Mouse (Mus musculus) large intestine, adult 2 months (tissue): ENCODE data around the gene Ppp1r3g. TPM values are rescaled to one million over a fixed set of nuclear protein-coding genes. Genes with fewer than 3 reads are reported as not detected.
"Not testable (repeated sequence)": the region's sequence is repeated elsewhere in the genome, so short reads cannot be mapped to it uniquely, and the experiment has no call there.

Experiments
- DNase-seq: peaks from one replicate; pipeline ENCODE4 v3.0.0-alpha.2; 2012; ENCODE audit warnings: low read depth, low spot score
- WGBS: fragments of 180-500 bp; shearing (Covaris S2); methylation state at CpG from one replicate; pipeline ENCODE4 v1.1.7; 2018; 5-methylcytosine and 5-hydroxymethylcytosine counted together
- polyA plus RNA-seq: library from polyadenylated mRNA; depleted of rRNA; stranded (reverse); fragments of >200 nt; gene quantifications from 2 replicates; pipeline ENCODE4 v1.2.3, GENCODE M21; 2012; rRNA removed

Gene Ppp1r3g
- polyA plus RNA-seq, 1 experiment, result not detected

DNA sequence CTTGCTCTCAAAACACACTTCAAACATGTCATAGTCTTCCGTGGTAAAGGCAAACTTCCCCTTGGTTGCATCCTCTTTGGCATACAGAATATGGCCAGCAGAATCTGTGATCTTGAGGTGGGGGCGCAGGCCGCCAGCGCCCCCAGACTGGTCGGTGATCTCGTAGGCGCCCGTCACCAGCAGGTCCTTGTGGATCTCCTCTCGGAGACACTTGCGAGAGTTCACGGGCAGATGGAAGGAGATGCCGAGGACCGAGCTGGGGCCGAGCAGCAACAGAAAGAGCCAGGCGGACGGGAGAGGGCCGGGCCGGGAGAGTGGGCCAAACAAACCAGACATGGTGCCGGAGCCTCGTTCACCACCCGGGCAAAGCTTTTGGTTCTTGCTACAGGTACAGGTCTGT lies 32.5 kb downstream of the Ppp1r3g start:
- over 99% methylated on average over 20 of the region's 21 CpGs for WGBS
- not testable (repeated sequence) for DNase-seq

DNA sequence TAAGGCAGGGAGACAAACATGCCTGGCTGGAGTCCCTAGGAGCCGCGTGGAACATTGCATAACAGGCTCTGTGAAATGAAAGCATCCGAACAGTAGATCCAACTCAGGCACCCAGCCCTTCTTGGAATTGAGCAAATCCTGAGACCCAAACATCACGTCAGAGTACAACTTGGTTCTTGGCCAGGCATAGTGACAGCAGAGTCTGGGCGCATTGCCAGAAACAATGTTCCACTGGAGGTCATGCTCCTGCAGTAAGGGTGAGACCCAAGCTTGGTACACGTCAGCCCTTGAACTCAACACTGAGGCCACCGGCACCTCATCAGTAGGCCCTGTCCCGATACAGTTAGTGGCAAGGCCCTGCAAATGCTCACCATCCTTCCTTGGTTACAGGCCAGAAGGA lies 35.4 kb downstream of the Ppp1r3g start:
- WGBS, result 37% methylated on average over 8 of the region's 8 CpGs
- no peak for DNase-seq

GRCm38 (mm10) chr13:35995231-35995630 lies 36.6 kb downstream of the Ppp1r3g start:
- no peak for DNase-seq
- WGBS, result 89% methylated on average over 3 of the region's 3 CpGs

- WGBS, result 88% methylated on average over 2 of the region's 2 CpGs
- DNase-seq, result no peak
These were observed 37.2 kb downstream of the Ppp1r3g start for GRCm38 (mm10) chr13:35995696-35996426.

- 96% methylated on average over 4 of the region's 4 CpGs for WGBS
- no peak for DNase-seq
These were observed 39.0 kb downstream of the Ppp1r3g start for GRCm38 (mm10) chr13:35997606-35998005.

DNA sequence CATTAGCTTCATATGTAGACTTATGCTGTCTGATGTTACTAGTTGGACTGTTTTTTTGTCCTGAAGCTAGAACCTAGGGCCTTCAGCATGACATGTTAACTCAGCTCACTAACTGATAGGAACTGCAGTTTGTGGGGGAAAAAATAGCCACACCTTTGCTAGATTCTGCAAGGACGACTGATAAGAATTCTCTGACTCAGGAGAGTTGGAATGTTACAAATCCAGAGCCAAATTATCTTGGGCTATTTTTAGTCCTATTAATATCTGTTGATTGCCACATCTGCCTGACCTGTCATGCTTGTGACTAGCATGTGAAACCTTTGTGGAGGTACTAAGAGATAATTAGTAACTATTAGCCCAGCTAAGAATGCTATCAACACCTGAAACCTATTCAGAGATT lies 42.2 kb downstream of the Ppp1r3g start:
- WGBS, result 59% methylated on average over 1 of the region's 1 CpGs
- no peak for DNase-seq

GRCm38 (mm10) chr13:36009981-36010380 lies 51.3 kb downstream of the Ppp1r3g start:
- WGBS, result 53% methylated on average over 2 of the region's 2 CpGs
- no peak for DNase-seq

- 54% methylated on average over 3 of the region's 3 CpGs for WGBS
- DNase-seq, result no peak
These were observed 57.0 kb downstream of the Ppp1r3g start for GRCm38 (mm10) chr13:36015636-36016035.

DNA sequence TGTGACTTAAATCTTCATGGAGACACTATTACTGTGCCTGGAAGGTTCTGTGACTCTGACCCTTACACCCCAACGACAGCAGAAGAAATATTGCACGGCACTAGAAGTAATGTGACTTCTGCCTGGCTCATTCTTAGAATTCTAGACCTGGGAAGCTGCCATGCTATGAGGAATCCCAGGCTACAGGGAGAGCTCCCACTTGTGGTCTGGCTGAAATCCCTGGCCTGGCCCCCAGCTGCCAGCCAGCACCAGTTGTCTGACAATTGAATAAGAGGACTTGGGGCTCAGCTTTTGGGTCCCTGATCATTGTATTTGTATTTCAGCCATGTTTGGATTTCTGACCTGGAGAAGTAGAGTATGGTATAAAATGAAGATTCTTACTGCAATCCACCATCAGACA lies 59.4 kb downstream of the Ppp1r3g start:
- 66% methylated on average over 2 of the region's 2 CpGs for WGBS
- no peak for DNase-seq

- WGBS, result 63% methylated on average over 10 of the region's 10 CpGs
- peak; percentile 45 for DNase-seq
These were observed 61.0 kb downstream of the Ppp1r3g start for GRCm38 (mm10) chr13:36019309-36020274.

Other genes with a start within 250 kb of the Ppp1r3g start
- 4.3 and 4.5 TPM in 2 replicates for gene Rpp40, start 52.5 kb upstream of the Ppp1r3g start, polyA plus RNA-seq
- 63.0 and 69.9 TPM in 2 replicates for gene Fars2, start 158.6 kb downstream of the Ppp1r3g start, polyA plus RNA-seq
- 3.6 and 4.2 TPM in 2 replicates for gene Lyrm4, start 158.7 kb downstream of the Ppp1r3g start, polyA plus RNA-seq